ENCODE assay signal across 1 mouse cellular context in genomic region chr5:21394562-21394961, GRCm38 (mm10).
TF ChIP-seq lines count a peak whose summit lies in the region.

No protein-coding gene starts in this region.

TF ChIP-seq in MEL, 35 proteins besides CTCF, POLR2A, EP300 and RAD21:
- TF ChIP-seq MAZ (IDR thresholded peaks at IDR 0.05; ENCODE audit: low read depth, low read length) (no peak), TAL1 (IDR thresholded peaks at IDR 0.05; ENCODE audit: low read length) (no peak), MYC (IDR thresholded peaks at IDR 0.05; ENCODE audit: low read depth, low read length) (peak; percentile 24; the same call in 1 of the 2 replicates), MAX (IDR thresholded peaks at IDR 0.05; ENCODE audit: low read length) (peak; percentile 54), UBTF (IDR thresholded peaks at IDR 0.05; ENCODE audit: borderline replicate concordance, insufficient read depth, low read depth, low read length) (no peak), POLR2AphosphoS5 (IDR thresholded peaks at IDR 0.05; ENCODE audit: borderline replicate concordance, low read depth, low read length) (no peak), POLR2AphosphoS2 (IDR thresholded peaks at IDR 0.05; ENCODE audit: low read length) (no peak), GABPA (IDR thresholded peaks at IDR 0.05; ENCODE audit: low read depth, low read length) (no peak)
